Mouse (Mus musculus) layer of hippocampus, postnatal 10 days (tissue): ENCODE results near the gene Tpr. TPM values are rescaled to one million over a fixed set of nuclear protein-coding genes. Genes with fewer than 3 reads are reported as not detected.
A peak's percentile ranks its signal among the peaks of the same experiment; 100 is the strongest.

Experiments
- DNase-seq, 2 experiments: peaks; one replicate each; pipeline ENCODE4 v3.0.0; 2021; ENCODE audit warnings: low spot score in 2 of 2
- total RNA-seq, 2 experiments: library from RNA; stranded (reverse); gene quantifications; 2 replicates each; pipeline ENCODE4 v1.2.3; 2021

Gene Tpr
- total RNA-seq, 2 experiments from 2014 or later = 119 to 124 TPM

- no peak for DNase-seq
Measured at GRCm38 (mm10) chr1:150460595-150460994, 68.0 kb downstream of the Tpr start.

GRCm38 (mm10) chr1:150463068-150463467 lies 70.4 kb downstream of the Tpr start:
- DNase-seq = no peak

- DNase-seq = no peak
Measured at GRCm38 (mm10) chr1:150463691-150464090, 71.1 kb downstream of the Tpr start.

GRCm38 (mm10) chr1:150465364-150465763 lies 72.7 kb downstream of the Tpr start:
- DNase-seq = no peak

GRCm38 (mm10) chr1:150466132-150466531 lies 73.5 kb downstream of the Tpr start, which contains the start of gene Prg4:
Gene Prg4 (minus strand): TSS chr1:150466165.
- DNase-seq = no peak

GRCm38 (mm10) chr1:150469992-150470391 lies 77.4 kb downstream of the Tpr start:
- no peak for DNase-seq

- no peak for DNase-seq
Measured at GRCm38 (mm10) chr1:150472525-150472924, 79.9 kb downstream of the Tpr start.

GRCm38 (mm10) chr1:150480674-150481073 lies 88.0 kb downstream of the Tpr start:
- peak in 1 of 2 experiments; percentile 15 for DNase-seq

GRCm38 (mm10) chr1:150489148-150489547 lies 96.5 kb downstream of the Tpr start:
- DNase-seq = no peak

- no peak for DNase-seq
Measured at GRCm38 (mm10) chr1:150496626-150497302, 104.1 kb downstream of the Tpr start.

- DNase-seq = no peak
Measured at GRCm38 (mm10) chr1:150497690-150498089, 105.1 kb downstream of the Tpr start.

- no peak for DNase-seq
Measured at GRCm38 (mm10) chr1:150498177-150498576, 105.5 kb downstream of the Tpr start.

Other genes with a start within 250 kb of the Tpr start
- gene Pdc, start 73.4 kb upstream of the Tpr start, total RNA-seq = not detected
- 10 to 100 TPM; 38.6 to 44.1 TPM for gene Odr4, start 242 bp downstream of the Tpr start, total RNA-seq
- 1 to 10 TPM in 1 of 2 experiments, not detected in 1; 2.0 TPM for gene Prg4, start 73.3 kb downstream of the Tpr start, total RNA-seq